Mouse (Mus musculus): Measurements from ENCODE around the gene Wfikkn1. TPM values are rescaled to one million over a fixed set of nuclear protein-coding genes. Genes with fewer than 3 reads are reported as not detected.

Wfikkn1 gene
- polyA plus RNA-seq, 1 experiment from 2014 or later: 0.68 TPM

GRCm38 (mm10) chr17:25880913-25881641, 419 bp upstream of the Wfikkn1 start:
- DNase-seq (ENCODE audit: low spot score) (peak; percentile 63), ATAC-seq (ENCODE audit: insufficient number of reproducible peaks, low FRiP score, low TSS enrichment, low read depth) (no peak)
- peaks cover 34% of the 10 kb centered on the region for H3K4me1 ChIP-seq (ENCODE audit: control insufficient read depth, insufficient read depth, low read length)
- H3K9ac ChIP-seq (ENCODE audit: low read length): no peak overlapping the region
- H3K4me2 ChIP-seq (ENCODE audit: low read depth, severe bottlenecking): 0 out of 2 replicates have a peak overlapping the region, but pooled peaks have one; percentile 15
- peak overlapping the region; percentile 68 for H3K27ac ChIP-seq (replicated peaks; ENCODE audit: low read depth, low read length)
- peaks cover 11% of the 10 kb centered on the region for H3K36me3 ChIP-seq (ENCODE audit: control insufficient read depth, insufficient read depth, low read length)
- no peaks in the 10 kb centered on the region for H3K9me3 ChIP-seq (ENCODE audit: control insufficient read depth, low read length)
- H3K4me3 ChIP-seq (ENCODE audit: low read depth, low read length): no peak overlapping the region
- H3K27me3 ChIP-seq (ENCODE audit: control insufficient read depth, insufficient read depth, low read length): no peaks in the 10 kb centered on the region
- WGBS: 5% methylated on average over 5 of the region's 5 CpGs

GRCm38 (mm10) chr17:25879750-25880149, 908 bp downstream of the Wfikkn1 start:
- no peak for DNase-seq (ENCODE audit: low spot score)

GRCm38 (mm10) chr17:25879261-25879660, 1.4 kb downstream of the Wfikkn1 start:
- H3K27ac ChIP-seq (replicated peaks; ENCODE audit: low read depth, low read length): no peak overlapping the region
- WGBS: 66% methylated on average over 4 of the region's 4 CpGs
- no peaks in the 10 kb centered on the region for H3K27me3 ChIP-seq (ENCODE audit: control insufficient read depth, insufficient read depth, low read length)
- no peak for ATAC-seq (ENCODE audit: insufficient number of reproducible peaks, low FRiP score, low TSS enrichment, low read depth)
- H3K4me1 ChIP-seq (ENCODE audit: control insufficient read depth, insufficient read depth, low read length): peaks cover 37% of the 10 kb centered on the region
- no peak for DNase-seq (ENCODE audit: low spot score)
- peaks cover 11% of the 10 kb centered on the region for H3K36me3 ChIP-seq (ENCODE audit: control insufficient read depth, insufficient read depth, low read length)
- H3K4me3 ChIP-seq (ENCODE audit: low read depth, low read length): no peak overlapping the region
- H3K4me2 ChIP-seq (ENCODE audit: low read depth, severe bottlenecking): no peak overlapping the region
- no peak overlapping the region for H3K9ac ChIP-seq (ENCODE audit: low read length)
- H3K9me3 ChIP-seq (ENCODE audit: control insufficient read depth, low read length): no peaks in the 10 kb centered on the region

More at GRCm38 (mm10) chr17:25879750-25880149, 908 bp downstream of the Wfikkn1 start:
- Histone ChIP-seq H3K4me1 (ENCODE audit: control insufficient read depth, insufficient read depth, low read length) (peaks cover 37% of the 10 kb centered on the region), H3K9ac (ENCODE audit: low read length) (no peak overlapping the region), H3K9me3 (ENCODE audit: control insufficient read depth, low read length) (no peaks in the 10 kb centered on the region), H3K27ac (replicated peaks; ENCODE audit: low read depth, low read length) (no peak overlapping the region), H3K27me3 (ENCODE audit: control insufficient read depth, insufficient read depth, low read length) (no peaks in the 10 kb centered on the region), H3K36me3 (ENCODE audit: control insufficient read depth, insufficient read depth, low read length) (peaks cover 11% of the 10 kb centered on the region), H3K4me2 (ENCODE audit: low read depth, severe bottlenecking) (no peak overlapping the region), H3K4me3 (ENCODE audit: low read depth, low read length) (no peak overlapping the region)
- WGBS: 70% methylated on average over 8 of the region's 8 CpGs
- no peak for ATAC-seq (ENCODE audit: insufficient number of reproducible peaks, low FRiP score, low TSS enrichment, low read depth)

GRCm38 (mm10) chr17:25878611-25879180, 2.0 kb downstream of the Wfikkn1 start:
- Histone ChIP-seq H3K4me2 (ENCODE audit: low read depth, severe bottlenecking) (no peak overlapping the region), H3K4me3 (ENCODE audit: low read depth, low read length) (no peak overlapping the region), H3K36me3 (ENCODE audit: control insufficient read depth, insufficient read depth, low read length) (peaks cover 8% of the 10 kb centered on the region), H3K27ac (replicated peaks; ENCODE audit: low read depth, low read length) (no peak overlapping the region), H3K9ac (ENCODE audit: low read length) (no peak overlapping the region), H3K9me3 (ENCODE audit: control insufficient read depth, low read length) (no peaks in the 10 kb centered on the region), H3K4me1 (ENCODE audit: control insufficient read depth, insufficient read depth, low read length) (peaks cover 37% of the 10 kb centered on the region), H3K27me3 (ENCODE audit: control insufficient read depth, insufficient read depth, low read length) (no peaks in the 10 kb centered on the region)
- no peak for DNase-seq (ENCODE audit: low spot score)
- WGBS: 89% methylated on average over 19 of the region's 19 CpGs
- ATAC-seq (ENCODE audit: insufficient number of reproducible peaks, low FRiP score, low TSS enrichment, low read depth): no peak

DNA sequence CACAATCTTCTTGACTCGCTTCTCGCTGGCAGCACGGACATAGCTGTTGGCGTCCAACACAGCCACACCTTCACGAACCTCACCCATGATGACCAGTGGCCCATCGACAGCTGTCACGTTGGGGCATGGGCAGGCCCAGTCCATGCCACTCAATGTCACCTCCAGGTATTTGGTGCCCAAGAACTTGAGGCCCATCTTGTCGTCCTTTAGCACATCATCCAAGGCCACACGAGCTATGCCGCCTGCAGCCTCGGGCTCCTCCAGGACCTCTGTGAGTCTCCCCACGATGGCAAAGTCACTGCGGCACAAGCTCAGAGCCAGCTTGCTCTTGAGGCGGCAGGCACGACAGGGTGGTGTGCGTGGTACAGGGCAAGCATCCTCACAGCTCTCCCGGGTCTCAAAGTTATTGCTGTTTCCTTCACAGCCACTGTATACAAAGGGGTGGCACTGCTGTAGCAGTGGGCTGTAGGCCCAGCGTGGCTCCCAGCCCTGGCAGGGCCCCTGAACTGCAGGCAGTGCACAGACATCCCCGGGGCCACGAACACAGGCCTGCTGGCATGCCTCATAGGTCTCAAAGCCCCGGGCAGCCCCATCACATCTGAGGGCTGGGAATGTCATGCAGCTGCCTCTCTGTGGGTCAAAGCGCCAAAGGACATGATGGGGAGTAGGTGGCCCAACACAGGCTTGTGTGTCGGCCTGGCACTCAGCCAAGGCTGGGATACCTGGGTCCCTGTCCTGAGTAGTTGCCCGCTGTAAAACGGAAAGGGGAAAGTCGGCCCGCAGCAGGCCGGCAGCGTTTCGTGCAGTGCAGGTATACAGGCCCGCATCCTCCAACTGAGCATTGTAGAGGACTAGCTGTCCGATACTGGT, 2.7 kb downstream of the Wfikkn1 start:
- Histone ChIP-seq H3K4me1 (ENCODE audit: control insufficient read depth, insufficient read depth, low read length) (peaks cover 37% of the 10 kb centered on the region), H3K9me3 (ENCODE audit: control insufficient read depth, low read length) (no peaks in the 10 kb centered on the region), H3K27ac (replicated peaks; ENCODE audit: low read depth, low read length) (no peak overlapping the region), H3K4me2 (ENCODE audit: low read depth, severe bottlenecking) (no peak overlapping the region), H3K9ac (ENCODE audit: low read length) (no peak overlapping the region), H3K36me3 (ENCODE audit: control insufficient read depth, insufficient read depth, low read length) (peaks cover 4% of the 10 kb centered on the region; the same call in 1 of the 2 replicates), H3K27me3 (ENCODE audit: control insufficient read depth, insufficient read depth, low read length) (no peaks in the 10 kb centered on the region), H3K4me3 (ENCODE audit: low read depth, low read length) (no peak overlapping the region)
- WGBS: 92% methylated on average over 32 of the region's 32 CpGs
- ATAC-seq (ENCODE audit: insufficient number of reproducible peaks, low FRiP score, low TSS enrichment, low read depth): no peak
- DNase-seq (ENCODE audit: low spot score): no peak

DNA sequence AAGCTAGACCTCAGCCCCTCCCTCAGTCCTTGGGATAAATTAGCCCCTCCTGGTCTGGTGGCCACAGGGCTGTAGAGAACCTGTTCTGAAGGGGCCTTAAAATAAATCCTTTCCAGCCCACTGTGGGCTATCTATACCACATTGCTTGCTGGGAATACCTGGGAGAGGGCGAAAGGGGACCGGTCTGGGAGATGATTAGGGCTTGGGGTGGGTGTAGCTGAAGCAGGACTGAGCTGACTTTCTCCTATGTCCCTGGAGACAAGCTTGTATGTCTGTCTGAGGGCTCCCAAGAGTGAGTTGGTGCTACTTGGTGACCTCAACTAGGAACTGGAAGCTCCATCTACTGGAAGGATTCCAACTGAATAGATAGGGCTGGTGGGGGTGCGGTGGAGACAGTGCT, 3.6 kb downstream of the Wfikkn1 start:
- WGBS: 94% methylated on average over 3 of the region's 3 CpGs
- H3K9me3 ChIP-seq (ENCODE audit: control insufficient read depth, low read length): no peaks in the 10 kb centered on the region
- H3K4me1 ChIP-seq (ENCODE audit: control insufficient read depth, insufficient read depth, low read length): peaks cover 32% of the 10 kb centered on the region
- no peak overlapping the region for H3K27ac ChIP-seq (replicated peaks; ENCODE audit: low read depth, low read length)
- no peak for DNase-seq (ENCODE audit: low spot score)
- H3K4me2 ChIP-seq (ENCODE audit: low read depth, severe bottlenecking): no peak overlapping the region
- H3K27me3 ChIP-seq (ENCODE audit: control insufficient read depth, insufficient read depth, low read length): no peaks in the 10 kb centered on the region
- H3K36me3 ChIP-seq (ENCODE audit: control insufficient read depth, insufficient read depth, low read length): peaks cover 4% of the 10 kb centered on the region; the same call in 1 of the 2 replicates
- H3K4me3 ChIP-seq (ENCODE audit: low read depth, low read length): no peak overlapping the region
- ATAC-seq (ENCODE audit: insufficient number of reproducible peaks, low FRiP score, low TSS enrichment, low read depth): no peak
- no peak overlapping the region for H3K9ac ChIP-seq (ENCODE audit: low read length)

- DNase-seq (ENCODE audit: low spot score): no peak
- peaks cover 26% of the 10 kb centered on the region for H3K4me1 ChIP-seq (ENCODE audit: control insufficient read depth, insufficient read depth, low read length)
- no peak for ATAC-seq (ENCODE audit: insufficient number of reproducible peaks, low FRiP score, low TSS enrichment, low read depth)
- WGBS: 70% methylated on average over 10 of the region's 10 CpGs
- H3K9me3 ChIP-seq (ENCODE audit: control insufficient read depth, low read length): no peaks in the 10 kb centered on the region
- H3K27ac ChIP-seq (replicated peaks; ENCODE audit: low read depth, low read length): no peak overlapping the region
- no peak overlapping the region for H3K9ac ChIP-seq (ENCODE audit: low read length)
- peak overlapping the region; percentile 76 for H3K4me3 ChIP-seq (ENCODE audit: low read depth, low read length)
- peak overlapping the region; percentile 88 for H3K4me2 ChIP-seq (ENCODE audit: low read depth, severe bottlenecking)
- H3K27me3 ChIP-seq (ENCODE audit: control insufficient read depth, insufficient read depth, low read length): no peaks in the 10 kb centered on the region
- 0 out of 2 replicates have a peak, but pooled peaks cover 4% of the 10 kb centered on the region for H3K36me3 ChIP-seq (ENCODE audit: control insufficient read depth, insufficient read depth, low read length)
Observed at GRCm38 (mm10) chr17:25876347-25876915, 4.2 kb downstream of the Wfikkn1 start.
